Mouse (Mus musculus) heart, adult 18-20 months (tissue): ENCODE measurements around the gene Ankrd50. TPM values are rescaled to one million over a fixed set of nuclear protein-coding genes. Genes with fewer than 3 reads are reported as not detected.

ENCODE experiments used
- DNase-seq, 2 experiments: peaks; one replicate each; pipeline ENCODE4 v3.0.0; 2021 to 2022; ENCODE audit warnings: mixed read lengths in 1 of 2
- total RNA-seq, 2 experiments: library from RNA; stranded (reverse); gene quantifications; 2 replicates each; pipeline ENCODE4 v1.2.3; 2021

Ankrd50 gene
- total RNA-seq, 2 experiments from 2014 or later = 35.0 to 35.3 TPM

DNA sequence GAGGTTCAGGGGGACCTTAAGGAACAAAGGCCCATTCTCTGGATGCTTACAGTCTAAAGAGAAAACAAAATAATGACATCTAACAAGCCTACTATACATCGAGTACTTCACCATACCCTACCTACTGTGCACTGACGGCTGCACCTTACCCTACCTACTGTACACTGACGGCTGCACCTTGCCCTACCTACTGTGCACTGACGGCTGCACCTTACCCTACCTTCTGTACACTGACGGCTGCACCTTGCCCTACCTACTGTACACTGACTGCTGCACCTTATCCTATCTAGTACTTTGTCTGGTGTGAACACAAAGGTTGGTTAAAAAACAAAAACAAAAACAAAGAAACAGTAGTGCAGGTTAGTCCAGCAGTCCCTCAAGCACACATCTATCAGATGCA lies 18.5 kb downstream of the Ankrd50 start:
- no peak for DNase-seq

DNA sequence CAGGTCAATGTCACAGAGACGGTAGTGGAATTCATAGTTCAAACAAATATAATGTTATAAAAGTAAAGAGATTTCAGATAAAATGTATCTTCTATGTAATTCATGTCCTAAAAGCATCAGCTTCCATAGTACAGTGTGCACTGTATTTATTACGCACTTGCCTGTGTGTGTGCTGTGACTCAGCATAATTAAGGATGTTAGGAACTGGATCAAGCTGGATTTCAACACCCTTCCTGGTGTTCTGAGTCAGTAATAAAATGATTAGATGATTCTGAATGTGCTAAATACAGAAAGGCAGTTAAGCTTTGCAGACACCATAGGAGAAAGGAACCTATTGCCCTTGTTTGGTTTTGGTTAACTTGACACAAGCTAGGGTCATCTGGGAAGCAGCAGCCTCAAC lies 21.5 kb downstream of the Ankrd50 start:
- no peak for DNase-seq

DNA sequence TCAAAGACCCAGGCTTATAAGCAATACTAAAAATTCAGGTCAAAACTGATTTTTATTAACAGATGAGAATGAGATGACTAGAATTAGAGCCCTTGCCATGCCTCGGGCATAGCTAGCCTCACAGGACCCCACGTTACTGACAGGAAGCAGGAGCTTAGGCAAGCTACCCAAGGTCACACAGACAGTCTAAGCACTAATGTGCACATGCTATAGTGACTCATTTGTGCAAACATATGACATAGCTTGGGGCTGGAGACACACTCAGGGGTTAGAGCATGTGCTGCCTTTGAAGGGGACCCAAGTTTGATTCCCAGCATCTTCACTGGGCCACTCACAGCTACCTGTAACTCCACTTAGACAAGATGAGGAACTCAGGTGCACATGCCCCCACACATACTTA lies 22.9 kb downstream of the Ankrd50 start:
- no peak for DNase-seq

DNA sequence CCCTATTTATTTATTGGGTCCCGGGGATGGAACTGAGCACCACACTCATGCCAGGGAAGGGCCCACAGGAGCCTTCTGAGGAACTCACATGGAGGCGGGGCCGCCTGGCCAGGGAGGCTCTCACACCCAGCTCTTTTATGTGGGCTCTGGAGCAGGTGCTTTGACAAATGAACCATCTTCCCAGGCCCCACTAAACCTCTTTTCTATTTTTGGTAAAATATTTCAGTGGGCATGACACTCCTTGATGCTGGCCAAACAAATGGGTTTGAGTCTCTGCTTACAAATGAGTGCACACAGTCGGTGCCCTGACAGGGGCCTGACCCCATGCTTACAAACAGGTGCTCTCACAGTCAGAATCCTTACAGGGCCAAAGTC lies 24.4 kb downstream of the Ankrd50 start:
- no peak for DNase-seq

DNA sequence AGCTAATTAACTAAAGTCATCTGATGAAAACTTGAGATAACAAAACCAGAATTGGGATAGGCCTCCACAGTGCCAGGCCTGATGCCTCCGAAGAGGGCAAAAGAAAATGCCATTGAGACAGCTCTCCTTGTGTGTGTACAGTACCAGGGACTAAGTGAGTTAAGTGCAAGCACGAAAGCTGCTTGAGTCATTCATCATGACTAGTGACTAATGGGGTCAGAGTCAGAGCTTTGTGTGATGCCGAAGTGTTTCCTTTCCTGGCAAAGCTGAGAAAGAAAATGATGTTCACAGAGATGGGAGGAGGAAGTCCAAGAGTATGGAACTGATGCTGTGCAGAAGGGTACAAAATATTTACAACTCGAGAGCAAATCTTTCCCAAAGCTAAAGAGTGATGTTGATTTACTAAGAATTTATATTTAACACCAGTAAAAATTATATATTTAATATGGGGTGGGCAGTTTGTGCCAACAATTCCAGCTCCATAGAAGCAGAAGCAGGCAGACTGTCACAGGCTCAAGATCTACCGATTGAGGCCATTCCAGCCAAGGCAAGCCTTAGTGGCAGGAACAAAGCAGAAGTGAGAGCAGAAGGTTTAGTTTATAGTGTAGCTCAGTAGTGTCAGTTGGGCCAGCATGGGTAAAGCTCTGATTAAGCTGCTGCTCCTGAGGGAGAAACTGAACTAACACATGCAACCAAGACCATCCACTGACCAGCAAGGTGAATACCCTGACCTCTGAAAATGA lies 25.0 kb downstream of the Ankrd50 start:
- DNase-seq = no peak

DNA sequence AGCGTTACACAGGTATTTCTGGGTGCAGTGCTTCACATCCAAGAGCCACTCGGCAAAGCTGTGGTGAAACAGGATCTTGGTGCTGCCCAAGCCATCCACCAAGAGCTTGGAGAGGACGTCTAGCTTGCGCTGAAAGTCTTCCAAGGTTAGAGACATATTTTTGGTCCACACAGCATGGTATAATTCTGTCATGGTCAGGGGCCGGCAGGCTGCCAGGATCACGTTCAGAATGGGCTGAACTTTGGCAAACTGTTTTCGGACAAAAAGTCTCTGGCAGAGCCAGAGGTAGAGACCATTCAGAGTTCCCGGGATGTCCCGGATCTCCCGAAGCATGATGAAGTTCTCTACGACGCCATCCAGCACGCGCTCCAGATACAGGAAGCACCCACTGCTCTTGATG lies 27.6 kb downstream of the Ankrd50 start:
- DNase-seq = no peak

DNA sequence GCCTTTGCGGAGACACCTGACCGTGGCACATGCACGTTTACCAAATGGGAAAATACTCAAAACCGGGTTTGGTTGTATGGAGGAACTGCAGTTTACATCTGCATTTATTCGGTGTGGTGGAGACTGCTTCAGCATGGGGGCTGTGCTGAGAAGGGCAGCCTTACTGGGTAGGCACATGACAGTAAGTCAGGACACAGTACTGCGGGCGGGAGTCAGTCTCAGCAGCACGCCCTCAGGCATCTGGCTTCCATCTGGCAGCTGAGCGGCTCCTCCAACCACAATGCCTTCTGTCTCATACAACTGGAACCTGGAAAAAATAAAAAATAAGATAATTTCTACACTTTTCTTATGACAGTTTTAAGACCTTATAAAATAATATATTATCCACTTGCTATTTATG lies 32.4 kb downstream of the Ankrd50 start:
- no peak for DNase-seq

DNA sequence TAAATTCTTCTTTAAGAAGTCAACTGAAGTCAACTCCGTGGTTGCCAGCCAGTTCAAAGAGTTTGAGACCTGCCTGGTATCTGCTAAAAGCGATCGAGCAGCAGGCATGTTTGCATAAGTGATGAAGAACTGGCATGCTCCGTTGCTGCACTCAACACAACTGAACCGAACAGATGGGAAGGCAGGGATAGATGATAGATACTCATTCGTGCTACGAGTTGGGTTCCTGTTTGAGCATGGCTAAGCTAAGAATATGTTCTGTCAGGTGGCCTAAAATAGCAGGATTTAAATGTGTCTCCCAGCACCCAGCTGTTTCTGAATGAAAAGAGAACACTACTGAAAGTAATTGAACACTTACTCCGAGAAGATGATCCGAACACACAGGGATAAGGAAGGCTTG lies 38.1 kb downstream of the Ankrd50 start:
- no peak for DNase-seq

DNA sequence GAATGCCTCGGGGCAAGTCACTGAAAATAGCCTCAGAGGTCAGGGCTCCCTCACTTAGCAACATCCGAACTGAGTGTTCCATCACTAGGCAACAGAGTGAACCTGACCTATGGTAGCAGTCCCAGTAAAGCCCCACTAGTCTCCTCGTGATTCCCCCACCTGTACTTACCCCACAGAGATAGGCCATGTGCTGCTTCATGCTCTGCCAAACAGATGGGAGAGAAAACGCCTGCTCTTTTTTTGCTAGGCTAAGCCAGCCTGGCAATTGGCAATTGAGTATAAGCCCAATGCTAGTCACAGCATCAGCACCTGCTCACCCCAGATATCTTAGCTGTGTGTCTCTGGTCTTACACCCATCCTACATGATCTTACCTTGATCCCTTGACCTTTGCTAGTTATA lies 40.8 kb downstream of the Ankrd50 start:
- peak in 1 of 2 experiments; percentile 23 for DNase-seq

DNA sequence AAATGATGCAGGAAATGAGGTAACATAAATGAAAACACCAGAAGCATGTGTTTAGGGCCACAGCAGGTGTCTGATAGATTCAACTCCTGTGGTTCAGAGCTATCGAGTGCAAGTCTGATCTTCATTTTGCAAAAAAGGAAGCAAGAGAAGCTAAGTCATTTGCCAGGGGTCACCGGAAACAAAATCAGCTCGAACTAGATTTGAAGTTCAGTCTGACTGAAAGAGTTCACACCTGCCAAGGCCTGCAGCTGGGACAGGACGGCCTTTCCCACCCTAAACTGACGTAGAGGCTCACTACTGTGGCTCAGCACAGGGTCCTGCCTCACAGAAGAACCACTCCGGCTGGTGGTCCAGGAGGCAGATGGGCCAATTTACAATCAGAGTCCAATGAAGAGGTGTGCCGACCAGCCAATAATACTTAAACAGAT lies 44.1 kb downstream of the Ankrd50 start:
- DNase-seq = no peak

DNA sequence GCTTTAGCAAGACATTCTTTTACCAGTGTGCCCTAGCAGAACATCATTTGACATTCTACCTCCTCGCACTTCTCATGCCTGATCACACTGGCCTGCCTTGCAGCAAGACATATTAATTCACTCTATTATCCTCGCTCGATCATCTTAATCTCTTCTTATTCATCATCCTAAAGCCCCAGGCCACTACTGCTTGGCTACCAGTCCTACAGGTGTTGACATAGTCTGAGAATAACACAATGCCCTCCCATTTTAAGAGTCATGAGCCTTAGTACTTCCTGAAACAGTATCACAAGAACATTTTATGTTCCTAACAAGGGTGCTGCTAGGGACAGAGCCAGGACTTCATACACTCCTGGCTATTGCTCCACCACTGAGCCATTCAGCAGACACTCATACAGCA lies 48.0 kb downstream of the Ankrd50 start:
- no peak for DNase-seq

DNA sequence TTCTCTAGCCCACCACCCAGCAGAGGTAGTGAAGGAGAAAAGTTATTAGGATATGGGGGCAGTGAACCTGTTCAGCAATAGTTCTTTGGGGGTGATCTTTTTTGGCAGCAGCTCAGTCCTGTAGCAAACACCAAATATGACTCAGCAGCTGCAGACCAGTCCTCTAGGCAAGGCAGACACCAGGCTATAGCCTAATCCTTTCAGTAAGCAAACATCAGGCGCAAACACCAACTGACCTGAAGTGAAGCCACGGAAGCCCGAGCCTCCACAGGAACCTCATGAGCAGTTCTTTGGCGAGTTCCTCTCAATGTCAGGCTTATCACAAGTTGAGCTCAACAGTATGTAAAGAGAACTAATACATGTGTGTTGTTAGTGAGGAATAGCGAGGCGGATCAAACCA lies 48.8 kb downstream of the Ankrd50 start:
- DNase-seq = no peak

DNA sequence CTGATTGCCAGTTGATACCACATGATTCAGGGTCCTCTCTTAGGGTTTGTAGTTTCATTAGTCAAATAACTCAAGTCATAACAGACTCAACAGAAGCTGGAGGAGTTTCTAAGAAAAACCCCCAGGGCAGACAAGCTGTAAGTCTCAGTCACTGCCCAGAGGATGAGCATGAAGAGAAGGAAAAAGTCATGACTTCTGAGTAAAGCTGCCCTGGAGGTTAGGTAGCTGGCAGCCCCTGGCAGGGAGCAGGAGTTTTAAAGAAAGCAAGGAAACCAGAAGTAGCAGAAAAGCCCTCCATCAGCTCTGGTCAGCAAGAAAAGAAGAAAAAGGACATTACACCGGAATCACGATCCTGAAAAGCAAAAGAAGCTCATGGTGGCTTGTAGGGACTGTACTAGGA lies 50.2 kb downstream of the Ankrd50 start:
- no peak for DNase-seq

DNA sequence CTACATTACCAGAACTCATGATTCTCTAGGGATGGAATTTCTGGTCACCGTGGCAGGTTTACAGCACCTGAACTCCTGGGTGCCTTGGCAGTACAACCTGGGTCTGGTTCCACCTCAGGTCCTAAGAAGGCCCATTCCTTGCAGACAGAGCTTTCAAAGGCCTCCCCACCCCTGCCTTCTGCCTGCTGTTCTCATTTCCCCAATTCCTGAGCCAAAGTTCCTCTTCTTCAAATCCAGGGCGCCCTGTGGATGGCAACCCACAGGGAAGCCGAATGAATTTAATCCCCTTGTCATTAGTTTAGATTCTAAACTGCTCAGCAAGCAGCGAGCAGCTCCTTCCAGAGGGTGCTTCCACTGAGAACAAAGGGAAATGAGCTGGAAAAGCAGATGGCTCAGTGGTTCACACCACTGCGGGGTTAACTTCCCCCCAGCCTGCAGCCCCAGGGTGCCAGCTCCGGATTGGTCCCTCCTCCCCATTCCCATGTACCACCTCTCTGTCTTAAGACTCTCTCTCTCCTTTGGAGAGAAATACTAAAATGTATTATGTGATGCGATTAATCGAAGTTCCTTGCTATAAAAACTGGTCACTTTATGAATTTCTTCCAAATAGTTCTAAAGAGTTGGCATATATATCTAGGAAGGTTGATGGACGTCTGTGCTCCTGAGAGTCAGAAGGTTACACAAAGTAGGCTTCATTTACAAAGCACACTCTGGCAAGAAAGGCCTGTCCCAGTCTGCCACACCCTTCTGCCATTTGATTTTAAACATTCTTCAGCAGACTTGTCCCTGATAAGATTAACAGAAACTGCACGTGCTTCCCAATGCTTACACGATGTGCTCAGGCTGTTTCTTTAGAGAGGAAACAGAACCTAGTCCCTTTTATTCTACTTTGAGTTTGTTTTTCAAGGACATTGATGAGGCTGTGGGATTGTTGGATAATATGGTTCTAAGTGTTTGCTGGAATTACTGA lies 50.9 kb downstream of the Ankrd50 start:
- peak in 1 of 2 experiments; percentile 13 for DNase-seq

DNA sequence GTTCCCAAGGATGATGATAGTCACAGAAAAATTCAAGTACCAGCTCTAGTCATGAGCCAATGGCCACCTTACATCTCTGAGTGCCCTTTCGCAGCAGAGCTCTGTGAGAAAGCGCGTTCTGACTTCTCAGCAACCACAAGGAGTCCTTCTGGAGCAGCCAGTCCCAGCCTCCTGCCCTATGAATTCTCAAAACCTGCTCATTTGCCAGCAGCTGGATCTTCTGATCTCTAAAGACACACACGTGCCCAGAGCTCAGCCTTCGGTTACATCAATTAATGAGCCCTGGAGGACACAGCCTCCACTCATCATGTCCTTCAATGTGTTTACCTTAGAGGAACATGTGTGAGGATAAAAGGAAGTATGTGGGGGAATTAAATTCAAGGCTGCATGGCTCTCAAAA lies 53.2 kb downstream of the Ankrd50 start:
- DNase-seq = no peak

DNA sequence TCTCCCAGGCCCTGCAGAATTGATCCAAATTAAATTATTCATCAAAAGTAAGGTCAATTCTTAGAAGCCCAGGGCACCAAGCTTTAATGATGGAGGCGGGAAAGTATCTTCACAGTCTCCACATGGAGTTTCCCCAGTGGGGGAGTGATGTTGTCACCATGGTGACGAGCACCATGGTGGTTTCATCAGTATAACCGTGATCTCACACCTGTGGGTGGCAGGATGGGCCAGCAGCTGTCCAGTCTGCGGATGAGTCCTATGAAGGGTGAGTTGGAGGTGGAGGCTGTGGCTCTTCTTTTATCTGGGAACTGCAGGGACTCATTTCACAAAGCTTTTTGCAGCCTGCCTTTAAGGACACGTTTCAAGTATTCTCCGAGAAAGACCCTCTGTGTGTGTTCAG lies 53.6 kb downstream of the Ankrd50 start:
- DNase-seq = no peak

DNA sequence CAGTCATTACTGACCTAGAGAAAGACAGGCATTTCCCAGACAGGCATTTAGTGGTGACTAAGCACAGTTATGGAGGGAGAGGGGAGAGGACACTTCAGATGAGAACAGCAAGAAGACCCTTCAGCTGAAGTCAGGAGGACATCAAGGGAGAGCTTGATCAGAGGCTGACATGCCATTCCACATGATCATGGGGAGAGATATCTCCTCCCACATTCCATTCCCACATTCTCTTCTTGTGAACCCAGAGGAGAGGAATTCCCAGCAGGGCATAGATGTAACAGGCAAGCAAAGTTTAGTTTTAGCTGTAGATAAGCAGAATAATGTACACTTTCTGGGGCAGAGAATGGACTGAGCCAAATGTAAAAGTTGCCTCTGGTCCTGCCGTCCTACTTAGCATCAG lies 57.4 kb downstream of the Ankrd50 start:
- no peak for DNase-seq

DNA sequence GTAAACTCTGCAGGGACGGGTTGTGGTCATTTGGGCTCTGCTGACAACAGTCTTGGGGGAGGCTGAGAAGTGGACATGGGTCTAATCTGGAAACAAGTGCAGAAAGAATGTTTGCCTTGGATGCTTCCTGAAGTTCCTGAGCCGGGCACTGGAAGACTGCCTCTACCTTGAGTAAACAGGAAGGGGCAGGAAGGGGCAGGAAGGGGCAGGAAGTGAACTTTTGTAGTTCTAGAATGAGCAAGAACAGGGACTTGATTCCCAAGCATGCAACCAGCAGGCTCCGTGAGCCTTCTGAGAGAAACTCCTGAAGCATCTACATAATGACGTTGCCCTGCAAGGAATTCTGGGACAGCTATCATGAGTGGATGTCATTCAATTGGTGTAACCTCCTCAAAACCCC lies 60.7 kb downstream of the Ankrd50 start:
- DNase-seq = no peak

DNA sequence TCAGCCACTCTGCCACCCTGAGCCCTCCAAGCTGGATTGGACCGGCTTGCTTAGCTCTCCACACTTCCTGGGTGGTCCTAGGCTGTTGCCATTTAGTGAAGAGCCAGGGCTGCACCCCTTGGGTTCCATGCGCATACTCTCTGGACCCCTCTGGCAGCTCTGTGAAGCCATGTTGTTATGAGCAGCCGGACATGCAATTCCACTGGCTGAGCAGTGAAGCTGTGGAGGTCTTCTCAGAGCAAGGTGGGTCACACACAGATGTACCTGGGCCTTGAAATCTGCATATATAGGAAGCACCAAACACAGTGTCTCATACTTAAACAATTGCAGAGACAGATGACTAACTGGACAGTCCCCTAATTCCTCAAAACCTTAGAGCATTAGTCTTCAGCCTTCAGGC lies 64.7 kb downstream of the Ankrd50 start:
- DNase-seq = no peak

DNA sequence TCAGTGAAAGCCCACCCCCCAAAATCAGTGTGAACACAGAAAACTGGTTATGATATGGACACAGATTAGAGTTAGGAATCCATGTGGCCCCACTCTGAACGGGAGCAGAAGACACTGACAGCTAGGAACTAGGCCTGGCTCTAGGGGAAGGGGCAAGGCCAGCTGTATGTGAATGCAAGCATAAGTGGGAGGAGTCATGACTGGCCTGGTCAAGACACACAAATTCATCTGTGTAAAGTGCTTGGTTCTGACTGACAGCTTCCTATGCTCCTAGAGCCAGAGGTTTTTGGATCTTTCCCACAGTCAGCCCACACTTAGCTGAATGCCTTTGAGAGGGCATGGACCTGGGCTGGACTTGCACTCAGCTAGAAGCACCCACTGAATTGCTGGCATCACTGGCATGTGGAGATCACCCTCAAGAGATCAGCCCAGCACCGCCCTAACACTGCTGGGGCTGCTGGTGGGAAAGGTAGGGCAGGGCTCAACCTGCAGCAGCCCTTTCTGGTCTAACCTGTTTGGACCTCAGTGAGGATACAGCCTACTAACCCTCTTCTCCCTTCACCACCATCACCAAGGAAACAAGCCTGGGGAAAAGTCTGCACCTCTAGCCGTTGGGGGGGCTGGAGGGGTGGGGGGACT lies 69.2 kb downstream of the Ankrd50 start:
- DNase-seq = no peak
